ENCODE assay signal across 7 mouse cellular contexts in the genomic region with DNA sequence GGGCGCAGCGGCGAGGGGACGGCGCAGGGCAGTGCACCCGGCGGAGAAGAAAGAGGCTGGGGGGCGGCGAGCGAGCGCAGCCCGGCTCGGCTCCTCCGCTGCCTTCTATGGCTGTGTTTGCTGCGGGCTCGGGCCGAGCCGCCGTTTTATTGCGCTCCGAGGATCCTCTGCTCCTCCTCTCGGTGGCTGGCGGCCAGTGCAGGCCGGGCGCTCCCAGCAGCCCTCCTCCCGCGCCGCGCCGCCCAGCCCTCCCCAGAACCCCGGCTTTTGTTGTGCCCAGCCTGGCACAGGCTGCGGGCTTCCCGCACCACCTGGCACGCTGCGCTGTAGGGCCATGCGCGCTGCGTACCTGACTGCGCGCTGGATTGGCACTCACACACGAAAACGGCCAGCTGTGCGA. TPM values are rescaled to one million over a fixed set of nuclear protein-coding genes. Genes with fewer than 3 reads are reported as not detected.
DNase-seq lines count a peak whose midpoint lies in the region; ATAC-seq and TF ChIP-seq lines count a peak whose summit lies in the region.

No protein-coding gene starts in this region.

- DNase-seq in adrenal gland, postnatal 36 days, result peak; percentile 88 to 94
- DNase-seq in heart, adult 9 months (ENCODE audit: low spot score in 2 of 2), result peak; percentile 83 to 88
- peak; percentile 63 for DNase-seq in kidney, adult 9 months
- DNase-seq in limb, embryonic 14.5 days (ENCODE audit: low spot score), result peak; percentile 88
- DNase-seq in spleen, adult 2 months (ENCODE audit: low read depth in 1 of 2, low spot score in 2 of 2), result peak; percentile 33 to 75

- peak overlapping the region; percentile 75 for H3K4me2 ChIP-seq in embryonic facial prominence, embryonic 12.5 days (replicated peaks)
- peak overlapping the region; percentile 86 for H3K4me2 ChIP-seq in limb, embryonic 14.5 days (replicated peaks; ENCODE audit: low read depth, low read length, severe bottlenecking)
- peak overlapping the region; percentile 87 for H3K4me2 ChIP-seq in midbrain, embryonic 16.5 days (ENCODE audit: low read length)

- no peaks in the 10 kb centered on the region for H3K9me3 ChIP-seq in embryonic facial prominence, embryonic 12.5 days
- no peaks in the 10 kb centered on the region for H3K9me3 ChIP-seq in limb, embryonic 14.5 days (ENCODE audit: control insufficient read depth, low read length)
- no peaks in the 10 kb centered on the region for H3K9me3 ChIP-seq in midbrain, embryonic 16.5 days (replicated peaks; ENCODE audit: control insufficient read depth, low read length, poor library complexity, severe bottlenecking)

- H3K27me3 ChIP-seq in embryonic facial prominence, embryonic 12.5 days, result no peaks in the 10 kb centered on the region
- no peaks in the 10 kb centered on the region for H3K27me3 ChIP-seq in limb, embryonic 14.5 days (ENCODE audit: control insufficient read depth, insufficient read depth, low read length)
- no peaks in the 10 kb centered on the region for H3K27me3 ChIP-seq in midbrain, embryonic 16.5 days (ENCODE audit: control insufficient read depth, insufficient read depth, low read depth, low read length)
- H3K27me3 ChIP-seq in spleen, adult 2 months (ENCODE audit: control insufficient read depth, insufficient read depth, low read length), result peaks cover 5% of the 10 kb centered on the region

- under 1% methylated on average over 43 of the region's 43 CpGs for WGBS in embryonic facial prominence, embryonic 12.5 days
- 0% methylated on average over 16 of the region's 43 CpGs for WGBS in limb, embryonic 14.5 days
- 1% methylated on average over 30 of the region's 43 CpGs for WGBS in midbrain, embryonic 16.5 days
- under 1% methylated on average over 40 of the region's 43 CpGs for WGBS in spleen, adult 2 months

- peak; percentile 59; the same call in 1 of the 2 replicates for TF ChIP-seq CTCF in spleen, adult 2 months (IDR thresholded peaks at IDR 0.05; ENCODE audit: extremely low read depth, insufficient read depth, insufficient read length, insufficient replicate concordance)

- peak overlapping the region; percentile 83 for H3K4me3 ChIP-seq in embryonic facial prominence, embryonic 12.5 days
- peak overlapping the region; percentile 93 for H3K4me3 ChIP-seq in limb, embryonic 14.5 days (replicated peaks; ENCODE audit: low read length)
- H3K4me3 ChIP-seq in midbrain, embryonic 16.5 days (ENCODE audit: low read depth, low read length), result peak overlapping the region; percentile 77
- peak overlapping the region; percentile 70 for H3K4me3 ChIP-seq in spleen, adult 2 months (ENCODE audit: extremely low read depth, insufficient read depth, insufficient read length)

- H3K9ac ChIP-seq in embryonic facial prominence, embryonic 12.5 days, result peak overlapping the region; percentile 93
- H3K9ac ChIP-seq in limb, embryonic 14.5 days (ENCODE audit: low read depth, low read length, severe bottlenecking), result peak overlapping the region; percentile 98
- peak overlapping the region; percentile 94 for H3K9ac ChIP-seq in midbrain, embryonic 16.5 days (ENCODE audit: low read depth, low read length)

- H3K36me3 ChIP-seq in embryonic facial prominence, embryonic 12.5 days, result peaks cover 9% of the 10 kb centered on the region; the same call in 1 of the 2 replicates
- H3K36me3 ChIP-seq in limb, embryonic 14.5 days (ENCODE audit: control insufficient read depth, insufficient read depth, low read length), result peaks cover 23% of the 10 kb centered on the region
- no peaks in the 10 kb centered on the region for H3K36me3 ChIP-seq in midbrain, embryonic 16.5 days (ENCODE audit: control insufficient read depth, insufficient read depth, low read length)
- no peaks in the 10 kb centered on the region for H3K36me3 ChIP-seq in spleen, adult 2 months (ENCODE audit: control insufficient read depth, insufficient read depth, low read length)

- peak; percentile 88 for ATAC-seq in embryonic facial prominence, embryonic 12.5 days (ENCODE audit: insufficient number of reproducible peaks, insufficient read depth, low FRiP score, low TSS enrichment)
- peak; percentile 96 for ATAC-seq in limb, embryonic 14.5 days (ENCODE audit: low FRiP score, low read depth)
- ATAC-seq in midbrain, embryonic 16.5 days, result peak; percentile 95

- TF ChIP-seq POLR2A in limb, embryonic 14.5 days (IDR thresholded peaks at IDR 0.05; ENCODE audit: borderline replicate concordance, extremely low read depth, insufficient read depth, insufficient read length), result peak; percentile 79; the same call in 1 of the 2 replicates
- TF ChIP-seq POLR2A in spleen, adult 2 months (IDR thresholded peaks at IDR 0.05; ENCODE audit: low read depth, low read length), result peak; percentile 47; the same call in 1 of the 2 replicates

- H3K4me1 ChIP-seq in embryonic facial prominence, embryonic 12.5 days, result peaks cover 33% of the 10 kb centered on the region
- peaks cover 32% of the 10 kb centered on the region for H3K4me1 ChIP-seq in limb, embryonic 14.5 days (ENCODE audit: control insufficient read depth, insufficient read depth, low read length)
- H3K4me1 ChIP-seq in midbrain, embryonic 16.5 days (ENCODE audit: control insufficient read depth, insufficient read depth, low read length), result peaks cover 20% of the 10 kb centered on the region
- H3K4me1 ChIP-seq in spleen, adult 2 months (ENCODE audit: control insufficient read depth, insufficient read depth, insufficient read length), result peaks cover 3% of the 10 kb centered on the region

- H3K27ac ChIP-seq in embryonic facial prominence, embryonic 12.5 days, result peak overlapping the region; percentile 95
- H3K27ac ChIP-seq in limb, embryonic 14.5 days (replicated peaks; ENCODE audit: low read depth, low read length), result peak overlapping the region; percentile 96
- peak overlapping the region; percentile 90 for H3K27ac ChIP-seq in midbrain, embryonic 16.5 days (ENCODE audit: low read length)
- H3K27ac ChIP-seq in spleen, adult 2 months (ENCODE audit: insufficient read depth, low read length), result peak overlapping the region; percentile 77

RNA-seq across cellular contexts. Expression of a gene that starts 0.3 kb away (rescaled TPM):
- total RNA-seq in adrenal gland, postnatal 36 days (2021), result 100 to 1,000 TPM in 1 of 2 experiments, 10 to 100 TPM in 1; 84.0 to 156 TPM
- 104 and 115 TPM in 2 replicates for polyA plus RNA-seq in embryonic facial prominence, embryonic 12.5 days (2016; fragmentation: Nextera tagmentation; extraction: Ambion mirVana)
- 175 and 202 TPM in 2 replicates for polyA plus RNA-seq in limb, embryonic 14.5 days (2012; rRNA removed)
- 202 and 223 TPM in 2 replicates for polyA plus RNA-seq in limb, embryonic 14.5 days (2014; fragmentation: Nextera tagmentation; extraction: Ambion mirVana)
- 83.6 and 98.8 TPM in 2 replicates for polyA plus RNA-seq in midbrain, embryonic 16.5 days (2015; fragmentation: Nextera tagmentation; extraction: Ambion mirVana)
- polyA plus RNA-seq in spleen, adult 2 months (2012; rRNA removed), result 68.1 and 75.1 TPM in 2 replicates

RNA-seq across cellular contexts. Expression of a gene that starts 12.9 kb away (rescaled TPM):
- 1 to 10 TPM in 1 of 2 experiments, under 1 TPM in 1; 0.46 to 1.1 TPM for total RNA-seq in adrenal gland, postnatal 36 days (2021)
- 0.60 and 0.70 TPM in 2 replicates for polyA plus RNA-seq in embryonic facial prominence, embryonic 12.5 days (2016; fragmentation: Nextera tagmentation; extraction: Ambion mirVana)
- 0.69 and 0.85 TPM in 2 replicates for polyA plus RNA-seq in limb, embryonic 14.5 days (2012; rRNA removed)
- polyA plus RNA-seq in limb, embryonic 14.5 days (2014; fragmentation: Nextera tagmentation; extraction: Ambion mirVana), result 1.3 and 1.6 TPM in 2 replicates
- 0.10 and 0.15 TPM in 2 replicates for polyA plus RNA-seq in midbrain, embryonic 16.5 days (2015; fragmentation: Nextera tagmentation; extraction: Ambion mirVana)
- polyA plus RNA-seq in spleen, adult 2 months (2012; rRNA removed), result not detected in 2 replicates

RNA-seq across cellular contexts. Expression of a gene that starts 46.7 kb away (rescaled TPM):
- total RNA-seq in adrenal gland, postnatal 36 days (2021), result 100 to 1,000 TPM; 122 to 138 TPM
- 1.4 and 2.7 TPM in 2 replicates for polyA plus RNA-seq in embryonic facial prominence, embryonic 12.5 days (2016; fragmentation: Nextera tagmentation; extraction: Ambion mirVana)
- 13.7 and 19.7 TPM in 2 replicates for polyA plus RNA-seq in limb, embryonic 14.5 days (2012; rRNA removed)
- 8.2 and 8.7 TPM in 2 replicates for polyA plus RNA-seq in limb, embryonic 14.5 days (2014; fragmentation: Nextera tagmentation; extraction: Ambion mirVana)
- 3.8 and 4.4 TPM in 2 replicates for polyA plus RNA-seq in midbrain, embryonic 16.5 days (2015; fragmentation: Nextera tagmentation; extraction: Ambion mirVana)
- polyA plus RNA-seq in spleen, adult 2 months (2012; rRNA removed), result 253 and 254 TPM in 2 replicates

Comparison
In these comparisons a context has a peak if more than half of its experiments do, and no peak if none do; other contexts are left out.
1. Peak in every context shown above with its lines: DNase-seq, ATAC-seq, H3K4me3 ChIP-seq and H3K27ac ChIP-seq.
2. RNA of a gene that starts 46.7 kb away (polyA plus RNA-seq): 253 to 254 TPM in spleen, adult 2 months; 8.2 to 19.7 TPM in limb, embryonic 14.5 days, 3.8 to 4.4 TPM in midbrain, embryonic 16.5 days and 1.4 to 2.7 TPM in embryonic facial prominence, embryonic 12.5 days; every median in the first group is over 10 times any median in the second.